Comparison of ENCODE assay signal across 8 mouse cellular contexts in genomic region chr1:51332986-51333385, GRCm38 (mm10). TPM values are rescaled to one million over a fixed set of nuclear protein-coding genes. Genes with fewer than 3 reads are reported as not detected.
DNase-seq lines count a peak whose midpoint lies in the region; ATAC-seq and TF ChIP-seq lines count a peak whose summit lies in the region.

No protein-coding gene starts in this region.

- peak in 1 of 2 experiments; percentile 33 for DNase-seq in left cerebral cortex, adult 2 months (ENCODE audit: extremely low spot score in 1 of 2, low spot score in 2 of 2)
- DNase-seq in left cerebral cortex, postnatal 4 days = no peak
- no peak for DNase-seq in hindbrain, postnatal 0 days (ENCODE audit: low spot score)
- peak; percentile 18 to 47 for DNase-seq in lung, postnatal 4 days
- no peak for DNase-seq in adrenal gland, postnatal 4 days (ENCODE audit: low spot score in 2 of 2)
- DNase-seq in left cerebral cortex, postnatal 10 days (ENCODE audit: extremely low spot score in 1 of 2, low spot score in 2 of 2) = no peak

- H3K9ac ChIP-seq in hindbrain, postnatal 0 days (replicated peaks; ENCODE audit: low read length) = peak overlapping the region; percentile 38; the same call in 1 of the 2 replicates

- intact Hi-C loops in left cerebral cortex, adult 2 months (cut with DNase I) = loop anchor here (5.0 to 10.0 kb wide), 3 partner anchors 136 to 351 kb away; no protein-coding TSS in a partner anchor
- intact Hi-C loops in left cerebral cortex, postnatal 4 days (cut with DNase I) = loop anchor here (2.0 to 10.0 kb wide), 2 partner anchors 272 to 406 kb away; no protein-coding TSS in a partner anchor
- intact Hi-C loops in left cerebral cortex, postnatal 10 days (cut with DNase I) = loop anchor here (10.0 kb wide), 1 partner anchor 408 kb away; no protein-coding TSS in a partner anchor

- WGBS in hindbrain, postnatal 0 days = 50% methylated on average over 6 of the region's 6 CpGs

- no peaks in the 10 kb centered on the region for H3K27me3 ChIP-seq in hindbrain, postnatal 0 days (ENCODE audit: insufficient read depth, low read length)

- H3K36me3 ChIP-seq in hindbrain, postnatal 0 days (ENCODE audit: insufficient read depth, low read length) = no peaks in the 10 kb centered on the region

- no peak for TF ChIP-seq POLR2A in embryonic fibroblast, embryonic 13.5 days (IDR thresholded peaks at IDR 0.05; ENCODE audit: low read depth, low read length)

- H3K4me2 ChIP-seq in hindbrain, postnatal 0 days (ENCODE audit: low read depth, low read length) = peak overlapping the region; percentile 62

- H3K4me1 ChIP-seq in embryonic fibroblast, embryonic 13.5 days (ENCODE audit: control insufficient read depth, insufficient read depth, low read length) = peaks cover 4% of the 10 kb centered on the region
- peaks cover 4% of the 10 kb centered on the region; the same call in 1 of the 2 replicates for H3K4me1 ChIP-seq in hindbrain, postnatal 0 days (ENCODE audit: insufficient read depth, low read length)

- TF ChIP-seq CTCF in left cerebral cortex, adult 2 months (IDR thresholded peaks at IDR 0.05) = no peak
- TF ChIP-seq CTCF in embryonic fibroblast, embryonic 13.5 days (IDR thresholded peaks at IDR 0.05; ENCODE audit: borderline replicate concordance, insufficient read depth, low read length) = no peak
- TF ChIP-seq CTCF in hindbrain, postnatal 0 days (IDR thresholded peaks at IDR 0.05; ENCODE audit: low read depth) = no peak

- peak overlapping the region; percentile 49 for H3K4me3 ChIP-seq in left cerebral cortex, adult 2 months
- H3K4me3 ChIP-seq in embryonic fibroblast, embryonic 13.5 days (ENCODE audit: insufficient read depth, low read length) = peak overlapping the region; percentile 7; the same call in 1 of the 2 replicates
- H3K4me3 ChIP-seq in hindbrain, postnatal 0 days (ENCODE audit: low read length) = peak overlapping the region; percentile 30; the same call in 1 of the 2 replicates

- H3K27ac ChIP-seq in left cerebral cortex, adult 2 months = peak overlapping the region; percentile 89
- H3K27ac ChIP-seq in embryonic fibroblast, embryonic 13.5 days (ENCODE audit: insufficient read depth, low read length) = peak overlapping the region; percentile 47
- H3K27ac ChIP-seq in hindbrain, postnatal 0 days = 0 out of 2 replicates have a peak overlapping the region, but pooled peaks have one; percentile 15

- ATAC-seq in hindbrain, postnatal 0 days = no peak
- ATAC-seq in erythroid progenitor cell, adult 5-6 weeks (replicated peaks; ENCODE audit: low FRiP score, poor library complexity, severe bottlenecking) = no peak

- no peaks in the 10 kb centered on the region for H3K9me3 ChIP-seq in hindbrain, postnatal 0 days (ENCODE audit: low read length)

RNA-seq across cellular contexts. Expression of gene Cavin2, which starts 44.1 kb away (rescaled TPM):
- 10 to 100 TPM in 1 of 2 experiments, 1 to 10 TPM in 1; 8.7 to 10.7 TPM for total RNA-seq in left cerebral cortex, adult 2 months (2021)
- 1 to 10 TPM; 2.9 to 3.4 TPM for total RNA-seq in left cerebral cortex, postnatal 4 days (2021)
- polyA plus RNA-seq in embryonic fibroblast, embryonic 13.5 days (2011; ENCODE audit: insufficient read length, low read depth, missing spikeins) = 66.9 and 166 TPM in 2 replicates
- 8.5 and 8.6 TPM in 2 replicates for total RNA-seq in hindbrain, postnatal 0 days (2014; rRNA removed)
- 9.5 and 10.6 TPM in 2 replicates for polyA plus RNA-seq in hindbrain, postnatal 0 days (2015; fragmentation: Nextera tagmentation; extraction: Ambion mirVana)
- total RNA-seq in adrenal gland, postnatal 4 days (2021) = 10 to 100 TPM; 50.8 to 56.3 TPM
- 0.36 and 0.84 TPM in 2 replicates for total RNA-seq in erythroid progenitor cell, adult 5-6 weeks (2015; ENCODE audit: low replicate concordance)
- 0.61 and 1.2 TPM in 2 replicates for total RNA-seq in erythroid progenitor cell, adult 5-6 weeks (2017; ENCODE audit: low replicate concordance)
- 1 to 10 TPM; 5.8 to 7.8 TPM for total RNA-seq in left cerebral cortex, postnatal 10 days (2021)

Comparison
In these comparisons a context has a peak if more than half of its experiments do, and no peak if none do; other contexts are left out.
1. DNase-seq: peak in lung, postnatal 4 days (2 of 2); none in left cerebral cortex, postnatal 4 days (single experiment), hindbrain, postnatal 0 days (single experiment), adrenal gland, postnatal 4 days (0 of 2) and left cerebral cortex, postnatal 10 days (0 of 2).
2. H3K27ac ChIP-seq: peak in every context shown above with its lines; median percentile 89 in left cerebral cortex, adult 2 months; 47 in embryonic fibroblast, embryonic 13.5 days; 15 in hindbrain, postnatal 0 days.
3. Peak in every context shown above with its lines, with median percentiles within 50 percentile points of each other: H3K4me3 ChIP-seq.